Mouse (Mus musculus) erythroblast, embryonic 14.5 days (primary cell): ENCODE results near the gene Wfdc17.

Experiments
- GATA1 ChIP-seq: IDR thresholded peaks from 2 replicates; pipeline ENCODE4 v1.6.1; 2012; ENCODE audit warnings: low read length, inconsistent platforms, mixed read lengths
- TAL1 ChIP-seq: IDR thresholded peaks from 3 replicates; pipeline ENCODE4 v1.6.1; 2012; ENCODE audit warnings: low read length, inconsistent platforms, mixed read lengths

DNA sequence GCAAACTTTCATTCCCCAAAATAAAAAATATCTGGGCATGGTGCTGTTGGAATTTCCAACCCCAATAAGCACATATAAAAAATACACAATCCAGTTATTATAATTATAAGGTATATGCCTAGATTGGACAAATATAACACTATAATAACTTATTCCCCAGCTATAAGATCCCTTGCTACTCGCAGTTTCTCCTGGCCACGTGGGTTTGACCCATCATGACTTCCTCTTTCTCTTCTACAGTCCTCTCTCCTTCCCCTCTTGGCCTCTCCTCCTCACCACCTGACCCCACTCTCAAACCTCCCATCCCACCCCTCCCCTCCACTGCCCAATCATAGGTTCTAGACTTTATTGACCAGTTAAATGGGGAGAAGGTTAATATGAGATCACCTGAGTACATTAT is 10.1 kb downstream of the Wfdc17 start:
- TF ChIP-seq GATA1 (no peak), TAL1 (no peak)
